Mouse (Mus musculus) activated CD4-positive, CD25-positive, alpha-beta regulatory T cell (primary cell): Measurements from ENCODE around the gene Rasgef1b. TPM values are rescaled to one million over a fixed set of nuclear protein-coding genes. Genes with fewer than 3 reads are reported as not detected.

Experiments used
- polyA plus RNA-seq, 2 experiments: library from polyadenylated mRNA; unstranded; fragments of 100-300 nt; shearing (Covaris generic); gene quantifications; one replicate each; pipeline ENCODE4 v1.2.1; 2017

Rasgef1b gene
- polyA plus RNA-seq: 1 to 10 TPM; 4.2 to 5.9 TPM

DNA sequence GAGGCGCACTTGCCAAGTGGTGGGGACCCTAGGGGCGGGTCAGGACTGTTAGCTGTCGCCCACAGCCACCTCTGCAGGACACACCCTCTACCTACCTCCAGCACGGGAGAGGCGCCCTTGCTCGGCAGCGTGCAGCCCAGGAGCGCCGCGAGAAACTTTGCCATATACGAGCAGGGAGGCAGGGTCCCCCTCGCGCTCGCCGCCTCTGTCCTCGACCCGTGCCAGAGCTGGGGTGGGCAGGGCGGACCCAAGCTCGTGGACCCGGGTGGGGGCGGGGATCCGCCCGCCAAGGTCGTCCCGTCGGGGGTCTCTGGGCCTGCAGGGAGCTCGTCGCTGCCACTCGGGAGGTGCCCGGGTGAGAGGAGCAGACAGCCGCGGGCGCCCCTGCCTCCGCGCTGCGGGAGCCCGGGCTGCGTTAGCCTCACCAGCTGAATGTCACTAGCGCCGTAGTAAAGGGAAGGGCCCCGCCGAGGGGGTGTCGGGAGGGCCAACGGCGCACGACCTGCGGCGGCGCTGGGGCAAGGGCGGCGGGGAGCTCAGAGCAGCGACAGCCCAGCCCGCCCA lies at the start of gene Rasgef1b:
TSS of gene Rasgef1b (minus strand) at position 417 of the 564 bp plus-strand sequence.

Other genes starting within 250 kb of the Rasgef1b start
- not detected for gene Vamp9, start 177.2 kb upstream of the Rasgef1b start, polyA plus RNA-seq
- gene Hnrnpd, start 249.9 kb upstream of the Rasgef1b start, polyA plus RNA-seq: 100 to 1,000 TPM; 434 to 502 TPM
- gene 4930524J08Rik, start 250.0 kb upstream of the Rasgef1b start, polyA plus RNA-seq: under 1 TPM in 1 of 2 experiments, not detected in 1; 1.00 TPM